Mouse (Mus musculus) bone marrow macrophage, adult 2 months (primary cell): ENCODE data around the gene Sipa1l3.

ENCODE experiments used
- CTCF ChIP-seq: IDR thresholded peaks from 2 replicates; pipeline ENCODE4 v1.5.1; 2012; ENCODE audit warnings: low read depth, mild to moderate bottlenecking, low read length, moderate library complexity
- POLR2A ChIP-seq: IDR thresholded peaks from 2 replicates; pipeline ENCODE4 v1.6.1; 2012; ENCODE audit warnings: mild to moderate bottlenecking, low read depth, low read length, borderline replicate concordance

DNA sequence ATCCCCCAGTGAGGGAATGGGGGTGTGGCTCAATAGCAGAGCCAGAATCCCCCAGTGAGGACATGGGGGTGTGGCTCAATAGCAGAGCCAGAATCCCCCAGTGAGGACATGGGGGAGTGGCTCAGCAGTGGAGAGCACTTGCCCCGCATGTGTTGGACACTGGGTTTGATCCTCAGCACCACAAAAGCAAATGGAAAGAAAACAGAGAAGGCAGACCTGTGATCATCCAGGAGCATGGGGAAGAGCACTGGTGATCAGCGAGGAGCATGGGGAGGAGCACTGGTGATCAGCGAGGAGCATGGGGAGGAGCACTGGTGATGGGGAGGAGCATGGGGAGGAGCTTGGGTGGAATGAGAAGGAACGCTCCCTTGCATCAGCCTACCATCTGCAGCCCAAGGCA is 98.6 kb downstream of the Sipa1l3 start:
- no peak for TF ChIP-seq CTCF
- no peak for TF ChIP-seq POLR2A
